Mouse (Mus musculus) heart, embryonic 13.5 days (tissue): ENCODE data around the gene Dtymk. TPM values are rescaled to one million over a fixed set of nuclear protein-coding genes. Genes with fewer than 3 reads are reported as not detected.
A peak's percentile ranks its signal among the peaks of the same experiment; 100 is the strongest.
"Not testable (repeated sequence)": the region's sequence is repeated elsewhere in the genome, so short reads cannot be mapped to it uniquely, and the experiment has no call there.

Experiments used
- ATAC-seq: fragments of 200-750 bp; cut with Nextera tagmentation; 2 replicates; pipeline ENCODE4 v1.8.0; 2017; ENCODE audit warnings: moderate TSS enrichment; ENCODE audit not compliant: insufficient number of reproducible peaks, low FRiP score, low TSS enrichment; ENCODE audit errors: extremely low read depth
- H3K27ac ChIP-seq: fragments of 300-500 bp; sonication (generic); replicated peaks from 2 replicates; pipeline ENCODE4 v1.5.1; 2015; ENCODE audit warnings: moderate library complexity, mild to moderate bottlenecking, inconsistent platforms
- H3K27me3 ChIP-seq: fragments of 300-500 bp; sonication (generic); replicated peaks from 2 replicates; pipeline ENCODE4 v1.6.1; 2015; ENCODE audit warnings: mild to moderate bottlenecking, inconsistent platforms
- H3K36me3 ChIP-seq: fragments of 300-500 bp; sonication (generic); 2 replicates; pipeline ENCODE4 v1.6.1; 2015; ENCODE audit warnings: mild to moderate bottlenecking, inconsistent platforms
- H3K4me1 ChIP-seq: fragments of 300-500 bp; sonication (generic); 2 replicates; pipeline ENCODE4 v1.6.1; 2015; ENCODE audit warnings: inconsistent platforms
- H3K4me2 ChIP-seq: fragments of 300-500 bp; sonication (generic); 2 replicates; pipeline ENCODE4 v1.6.1; 2015; ENCODE audit warnings: inconsistent platforms, mild to moderate bottlenecking, moderate library complexity
- H3K4me3 ChIP-seq: fragments of 300-500 bp; sonication (generic); 2 replicates; pipeline ENCODE4 v1.5.1; 2015; ENCODE audit warnings: moderate library complexity, mild to moderate bottlenecking, inconsistent platforms
- H3K9ac ChIP-seq: fragments of 300-500 bp; sonication (generic); 2 replicates; pipeline ENCODE4 v1.6.1; 2015; ENCODE audit warnings: inconsistent platforms, mild to moderate bottlenecking, moderate library complexity
- H3K9me3 ChIP-seq: fragments of 300-500 bp; sonication (generic); 2 replicates; pipeline ENCODE4 v1.6.1; 2016; ENCODE audit warnings: inconsistent platforms
- WGBS: fragments of 180-500 bp; shearing (Covaris S2); methylation state at CpG from one replicate; pipeline ENCODE4 v1.1.7; 2015; ENCODE audit warnings: mixed read lengths; 5-methylcytosine and 5-hydroxymethylcytosine counted together
- polyA plus RNA-seq: library from polyadenylated mRNA; unstranded; fragments of >200 nt; fragmentation: Nextera tagmentation; extraction: Ambion mirVana; gene quantifications from 2 replicates; pipeline ENCODE4 v1.2.1, GENCODE M21; 2015

Gene Dtymk
- 154 and 178 TPM in 2 replicates for polyA plus RNA-seq

GRCm38 (mm10) chr1:93801741-93802238, at the start of gene Dtymk:
TSS of gene Dtymk (minus strand) at chr1:93801934.
- Histone ChIP-seq H3K9ac (peak within 1 kb of the TSS; percentile 86), H3K4me3 (peak within 1 kb of the TSS; percentile 73), H3K4me2 (peak within 1 kb of the TSS; percentile 92), H3K27ac (peak within 1 kb of the TSS; percentile 98), H3K4me1 (peaks cover 37% of the 10 kb centered on the region), H3K9me3 (no peaks in the 10 kb centered on the region), H3K36me3 (peaks cover 49% of the 10 kb centered on the region), H3K27me3 (no peaks in the 10 kb centered on the region)
- ATAC-seq: peak; percentile 48
- under 1% methylated on average over 42 of the region's 42 CpGs for WGBS

DNA sequence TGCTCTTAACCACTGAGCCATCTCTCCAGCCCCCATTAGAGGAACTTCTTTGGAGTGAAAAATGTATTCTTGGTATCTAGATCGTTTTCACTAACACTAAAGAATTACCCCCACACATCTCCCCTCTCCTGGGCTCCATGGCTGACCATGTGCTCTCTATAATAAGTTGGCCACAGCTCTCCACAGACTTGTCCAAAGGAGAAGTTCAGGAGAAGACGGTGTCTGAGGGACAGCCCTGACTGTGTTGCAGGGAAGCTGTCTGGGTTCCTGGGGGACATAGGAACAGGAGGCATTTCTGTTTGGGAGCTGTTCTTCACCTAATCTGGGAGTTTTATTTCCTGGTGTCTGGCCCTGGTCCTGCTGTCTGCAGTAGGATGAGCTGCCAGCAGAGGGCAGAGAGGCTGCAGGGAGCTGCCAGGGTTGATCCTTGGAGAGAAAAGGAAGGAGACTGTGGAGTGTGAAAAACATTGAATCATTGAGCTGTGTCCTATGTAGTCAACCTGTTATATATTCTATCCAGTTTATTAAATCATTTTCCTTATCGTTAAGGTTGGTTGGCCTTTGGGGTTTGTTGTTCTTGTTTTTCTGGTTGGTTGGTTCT, 44.1 kb upstream of the Dtymk start:
- not testable (repeated sequence) for H3K27ac ChIP-seq, H3K4me1 ChIP-seq, H3K4me3 ChIP-seq, H3K9me3 ChIP-seq, H3K4me2 ChIP-seq, ATAC-seq, H3K9ac ChIP-seq, H3K36me3 ChIP-seq, H3K27me3 ChIP-seq
- 43% methylated on average over 1 of the region's 3 CpGs for WGBS

- not testable (repeated sequence) for H3K4me3 ChIP-seq, H3K27me3 ChIP-seq, H3K4me2 ChIP-seq, H3K9ac ChIP-seq, H3K27ac ChIP-seq, H3K9me3 ChIP-seq, ATAC-seq, H3K4me1 ChIP-seq
- WGBS: 86% methylated on average over 8 of the region's 8 CpGs
- H3K36me3 ChIP-seq: peaks cover 21% of the 10 kb centered on the region
These were observed 36.8 kb upstream of the Dtymk start for GRCm38 (mm10) chr1:93838569-93838968.

GRCm38 (mm10) chr1:93837335-93837734, 35.6 kb upstream of the Dtymk start:
- ATAC-seq: no peak
- Histone ChIP-seq H3K4me2 (no peak overlapping the region), H3K9me3 (no peaks in the 10 kb centered on the region), H3K27ac (no peak overlapping the region), H3K9ac (no peak overlapping the region), H3K27me3 (no peaks in the 10 kb centered on the region), H3K4me3 (no peak overlapping the region), H3K36me3 (peaks cover 21% of the 10 kb centered on the region), H3K4me1 (no peaks in the 10 kb centered on the region)
- 86% methylated on average over 8 of the region's 8 CpGs for WGBS

- H3K27me3 ChIP-seq: no peaks in the 10 kb centered on the region
- H3K4me1 ChIP-seq: no peaks in the 10 kb centered on the region
- no peak overlapping the region for H3K27ac ChIP-seq
- WGBS: 91% methylated on average over 2 of the region's 2 CpGs
- ATAC-seq: no peak
- H3K4me3 ChIP-seq: no peak overlapping the region
- no peaks in the 10 kb centered on the region for H3K9me3 ChIP-seq
- peaks cover 21% of the 10 kb centered on the region for H3K36me3 ChIP-seq
- no peak overlapping the region for H3K9ac ChIP-seq
- H3K4me2 ChIP-seq: no peak overlapping the region
These were observed 34.8 kb upstream of the Dtymk start for GRCm38 (mm10) chr1:93836532-93836913.

DNA sequence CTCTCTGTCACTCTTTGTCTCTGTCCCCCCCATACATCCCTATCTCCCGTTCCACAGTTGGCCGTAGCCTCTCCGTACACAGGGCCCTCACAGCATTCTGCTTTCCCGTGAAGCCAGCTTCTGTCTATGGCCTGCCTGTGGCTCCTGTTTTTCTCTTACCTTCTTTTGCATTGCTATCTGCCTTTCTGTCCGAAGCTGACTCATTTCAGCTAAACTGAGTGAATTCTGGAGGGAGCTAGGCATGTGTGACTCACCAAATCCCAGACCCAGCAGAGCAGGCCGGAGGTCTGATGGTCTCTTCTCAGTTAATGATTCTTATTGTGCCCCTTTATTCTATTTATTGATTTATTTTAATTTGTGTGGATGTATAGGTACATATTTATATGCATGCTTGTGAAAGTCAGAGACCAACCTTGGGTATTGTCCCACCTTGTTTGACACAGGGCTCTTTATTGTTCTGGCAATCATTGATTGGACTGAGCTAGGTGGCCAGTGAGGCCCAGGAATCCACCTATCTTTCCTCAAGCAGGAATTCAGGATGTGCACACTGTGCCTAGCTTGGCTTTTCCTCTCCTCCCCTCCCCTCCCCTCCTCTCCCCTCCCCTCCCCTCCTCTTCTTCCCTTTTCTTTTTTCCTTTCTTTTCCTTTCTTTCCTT, 34.3 kb upstream of the Dtymk start:
- Histone ChIP-seq H3K36me3 (peaks cover 25% of the 10 kb centered on the region), H3K27ac (no peak overlapping the region), H3K9me3 (no peaks in the 10 kb centered on the region), H3K27me3 (no peaks in the 10 kb centered on the region), H3K4me1 (no peaks in the 10 kb centered on the region), H3K4me3 (no peak overlapping the region), H3K9ac (no peak overlapping the region), H3K4me2 (no peak overlapping the region)
- ATAC-seq: no peak
- 72% methylated on average over 6 of the region's 6 CpGs for WGBS

DNA sequence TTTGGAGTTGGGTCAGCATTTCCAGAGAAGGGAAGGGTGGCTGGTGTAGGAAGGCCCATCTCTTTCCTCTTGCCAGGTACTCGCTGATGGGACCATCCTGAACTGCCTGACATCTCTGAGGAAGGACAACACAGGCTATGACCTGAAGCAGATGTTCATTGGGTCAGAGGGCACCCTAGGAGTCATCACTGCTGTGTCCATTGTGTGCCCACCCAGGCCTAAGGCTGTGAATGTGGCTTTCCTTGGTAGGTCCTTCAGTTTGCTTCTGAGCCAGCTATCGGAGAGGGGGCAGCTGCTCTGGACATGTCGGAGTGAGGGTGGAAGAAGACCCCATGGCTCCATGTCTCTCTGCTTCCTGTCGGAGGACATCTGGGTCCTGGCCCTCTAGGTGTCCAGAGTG, 33.5 kb upstream of the Dtymk start:
- Histone ChIP-seq H3K4me3 (no peak overlapping the region), H3K27me3 (no peaks in the 10 kb centered on the region), H3K4me2 (no peak overlapping the region), H3K36me3 (peaks cover 25% of the 10 kb centered on the region), H3K9ac (no peak overlapping the region), H3K27ac (no peak overlapping the region), H3K9me3 (no peaks in the 10 kb centered on the region), H3K4me1 (no peaks in the 10 kb centered on the region)
- no peak for ATAC-seq
- WGBS: 88% methylated on average over 3 of the region's 4 CpGs

DNA sequence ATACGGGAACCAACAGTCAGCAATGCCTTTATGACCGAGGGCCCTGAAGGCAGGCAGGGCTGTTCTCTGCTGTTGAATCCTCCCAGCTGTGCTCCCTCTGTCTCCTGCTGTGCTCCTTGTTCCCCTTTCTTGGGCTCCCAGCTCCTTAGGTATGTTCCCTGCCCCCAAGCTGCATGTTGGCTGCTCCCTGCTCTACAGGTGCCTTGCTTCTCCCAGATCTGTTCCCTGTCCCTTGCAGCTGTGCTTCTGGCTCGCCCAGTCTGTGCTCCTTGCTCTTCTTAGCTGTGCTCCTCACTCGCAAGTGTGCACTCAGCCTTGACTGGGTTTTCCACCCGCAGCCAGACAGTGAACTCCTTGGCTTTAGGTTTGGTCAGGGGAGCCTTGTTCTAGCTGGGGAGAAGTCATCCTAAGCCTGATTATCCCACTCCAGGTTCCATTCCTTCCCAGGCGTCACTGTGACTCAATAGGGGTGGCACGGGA, 33.0 kb upstream of the Dtymk start:
- Histone ChIP-seq H3K36me3 (peaks cover 30% of the 10 kb centered on the region), H3K4me1 (no peaks in the 10 kb centered on the region), H3K4me3 (no peak overlapping the region), H3K4me2 (no peak overlapping the region), H3K27ac (no peak overlapping the region), H3K9ac (no peak overlapping the region), H3K9me3 (no peaks in the 10 kb centered on the region), H3K27me3 (no peaks in the 10 kb centered on the region)
- ATAC-seq: no peak
- WGBS: 86% methylated on average over 7 of the region's 7 CpGs

DNA sequence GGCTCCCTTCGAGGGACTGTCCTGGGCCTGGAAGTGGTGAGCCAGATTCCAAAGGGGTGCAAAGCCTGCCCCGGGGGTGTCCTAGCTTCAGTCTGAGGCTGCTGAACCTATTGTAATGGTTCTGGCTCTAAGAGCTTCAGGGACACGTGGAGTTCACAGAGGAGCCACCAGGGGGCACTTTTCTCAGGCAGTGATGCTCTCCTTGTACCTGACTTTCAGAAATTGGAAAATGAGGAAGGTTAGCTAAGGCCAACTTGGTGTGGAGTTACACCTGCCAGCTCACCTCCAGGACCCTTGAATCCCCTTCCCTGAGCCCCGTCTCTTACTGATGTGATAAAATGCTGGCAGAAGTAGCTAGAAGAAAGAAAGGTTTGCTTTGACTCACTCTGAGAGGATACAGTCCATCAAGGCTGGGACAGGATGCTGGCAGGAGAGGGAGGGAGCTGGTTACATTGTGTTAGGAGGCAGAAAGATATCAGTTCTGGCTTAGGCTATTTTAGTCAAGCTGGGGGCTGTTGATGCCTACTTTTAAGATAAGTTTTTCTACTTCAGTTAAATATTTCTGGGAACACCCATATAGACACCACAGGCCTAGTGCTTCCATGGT, 31.1 kb upstream of the Dtymk start:
- H3K36me3 ChIP-seq: peaks cover 35% of the 10 kb centered on the region
- not testable (repeated sequence) for H3K9ac ChIP-seq, H3K9me3 ChIP-seq, H3K4me1 ChIP-seq, H3K27ac ChIP-seq, H3K4me3 ChIP-seq, H3K27me3 ChIP-seq, H3K4me2 ChIP-seq, ATAC-seq
- WGBS: 53% methylated on average over 3 of the region's 4 CpGs

DNA sequence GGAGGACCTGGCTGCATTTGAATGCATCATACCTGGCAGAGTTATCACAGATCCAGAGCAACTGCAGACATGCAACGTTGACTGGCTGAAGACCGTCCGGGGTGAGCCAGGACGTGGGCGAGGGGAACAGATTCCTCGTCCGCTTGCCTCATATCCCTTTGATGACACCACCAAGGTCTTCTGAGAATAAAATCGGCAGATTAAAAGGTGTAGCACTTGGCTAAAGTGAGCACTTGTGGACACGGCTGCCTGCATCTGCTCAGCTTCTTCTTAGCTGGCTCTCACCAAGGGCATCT, 24.8 kb upstream of the Dtymk start:
- Histone ChIP-seq H3K9me3 (no peaks in the 10 kb centered on the region), H3K27me3 (no peaks in the 10 kb centered on the region), H3K4me2 (peak overlapping the region; percentile 84), H3K27ac (no peak overlapping the region), H3K36me3 (peaks cover 29% of the 10 kb centered on the region), H3K9ac (peak overlapping the region; percentile 83; the same call in 1 of the 2 replicates), H3K4me1 (peaks cover 17% of the 10 kb centered on the region), H3K4me3 (peak overlapping the region; percentile 62)
- WGBS: 93% methylated on average over 9 of the region's 9 CpGs
- no peak for ATAC-seq

DNA sequence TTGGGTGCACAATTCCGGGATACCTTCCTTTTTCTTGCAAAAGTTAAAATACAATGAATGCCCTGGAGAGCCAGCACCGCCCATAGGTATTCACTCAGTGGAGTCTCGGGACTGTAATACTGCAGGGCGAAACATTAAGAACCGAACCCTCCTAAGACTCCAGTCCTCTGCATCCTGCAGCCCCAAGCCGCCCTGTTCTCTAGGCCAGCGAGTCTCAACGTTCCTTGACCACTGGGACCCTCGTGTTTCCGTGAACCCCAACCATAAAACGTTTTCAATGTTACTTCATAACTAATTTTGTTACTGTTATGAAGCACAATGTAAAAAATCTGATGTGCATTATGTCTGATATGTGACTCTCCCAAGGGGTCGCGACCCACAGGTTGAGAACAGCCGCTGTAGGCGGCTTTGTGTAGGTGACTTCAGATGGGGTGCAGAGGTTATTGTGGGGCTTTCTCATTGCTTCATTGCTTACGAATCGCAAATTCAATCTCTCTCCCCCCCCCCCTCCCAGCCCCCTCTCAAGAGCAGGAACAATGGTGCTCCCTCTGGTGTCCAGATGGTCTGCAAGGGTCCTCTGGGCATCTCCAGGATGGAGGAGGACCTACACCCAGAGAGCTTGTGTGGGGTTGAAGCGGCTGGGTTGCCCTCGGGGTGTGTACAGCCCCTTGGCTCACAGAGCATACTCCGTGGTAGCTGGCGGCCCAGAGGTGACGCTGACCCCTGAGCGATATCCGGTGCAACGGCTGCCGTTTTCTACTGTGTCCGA, 24.2 kb upstream of the Dtymk start:
- Histone ChIP-seq H3K4me3 (peak overlapping the region; percentile 62), H3K9ac (peak overlapping the region; percentile 83), H3K27ac (peak overlapping the region; percentile 96), H3K4me1 (peaks cover 17% of the 10 kb centered on the region), H3K27me3 (no peaks in the 10 kb centered on the region), H3K9me3 (no peaks in the 10 kb centered on the region), H3K4me2 (peak overlapping the region; percentile 84), H3K36me3 (peaks cover 30% of the 10 kb centered on the region)
- no peak for ATAC-seq
- 41% methylated on average over 27 of the region's 27 CpGs for WGBS
